Mouse (Mus musculus) Patski (cell line): Measurements from ENCODE around the gene Crisp1. TPM values are rescaled to one million over a fixed set of nuclear protein-coding genes. Genes with fewer than 3 reads are reported as not detected.

Source experiments
- ATAC-seq: fragments of 100-300 bp; one replicate; pipeline ENCODE4 v1.8.0; 2021
- CTCF ChIA-PET: fragments of 350-600 bp; sonication (Branson Sonifier 250); formaldehyde crosslinking; loops from one replicate; lab custom pipeline; 2022; ENCODE audit warnings: inconsistent platforms; lab: Charles Lee
- POLR2A ChIA-PET: fragments of 350-600 bp; sonication (Branson Sonifier 250); formaldehyde crosslinking; loops from one replicate; lab custom pipeline; 2022; ENCODE audit warnings: antibody characterized with exemption, inconsistent platforms; lab: Charles Lee
- DNase-seq: peaks from one replicate; pipeline ENCODE4 v3.0.0-alpha.2; 2011; ENCODE audit warnings: low read depth, low spot score
- H3K27me3 ChIP-seq: fragments of 371-371 bp; one replicate; pipeline ENCODE4 v1.5.1; 2021
- CTCF ChIP-seq: fragments of 100-300 bp; IDR thresholded peaks from one replicate; pipeline ENCODE4 v1.5.1; 2021
- in situ Hi-C: fragments of 300-500 bp; cut with MboI; formaldehyde crosslinking; loops from 3 replicates; pipeline ENCODE4 v1.11.1; 2018; ENCODE audit warnings: low pct_unique_long_range_greater_than_20kb, mixed read lengths
- polyA plus RNA-seq: library from polyadenylated mRNA; unstranded; gene quantifications from one replicate; pipeline ENCODE4 v1.2.3, GENCODE M21; 2021

Crisp1 gene
- polyA plus RNA-seq = 1.8 TPM

DNA sequence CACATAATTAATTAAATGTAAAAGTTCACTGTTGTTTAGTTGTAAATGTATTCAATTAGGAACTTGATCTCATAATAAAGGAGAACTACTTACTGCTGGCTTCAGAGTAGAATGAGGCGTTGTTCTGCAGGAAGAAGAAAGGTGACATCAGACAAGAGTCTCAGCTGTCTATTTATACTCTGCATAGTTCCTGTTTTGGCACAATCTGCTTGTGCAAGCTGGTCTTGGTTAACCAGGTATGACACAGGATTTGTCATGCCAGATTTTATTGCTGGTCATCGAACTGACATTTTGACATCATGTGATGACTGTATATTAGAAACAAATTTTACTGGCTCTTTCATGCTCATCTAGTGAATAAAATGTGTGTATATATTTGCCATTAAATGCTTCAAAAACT, at the start of gene Crisp1:
TSS of gene Crisp1 (minus strand) at position 146 of the 400 bp plus-strand sequence.
- in situ Hi-C loops = no loop called here
- ChIA-PET POLR2A (no interaction called here), CTCF (no interaction called here)
- no peaks in the 10 kb centered on the region for H3K27me3 ChIP-seq
- DNase-seq (no peak), ATAC-seq (no peak)
- no peak for TF ChIP-seq CTCF

DNA sequence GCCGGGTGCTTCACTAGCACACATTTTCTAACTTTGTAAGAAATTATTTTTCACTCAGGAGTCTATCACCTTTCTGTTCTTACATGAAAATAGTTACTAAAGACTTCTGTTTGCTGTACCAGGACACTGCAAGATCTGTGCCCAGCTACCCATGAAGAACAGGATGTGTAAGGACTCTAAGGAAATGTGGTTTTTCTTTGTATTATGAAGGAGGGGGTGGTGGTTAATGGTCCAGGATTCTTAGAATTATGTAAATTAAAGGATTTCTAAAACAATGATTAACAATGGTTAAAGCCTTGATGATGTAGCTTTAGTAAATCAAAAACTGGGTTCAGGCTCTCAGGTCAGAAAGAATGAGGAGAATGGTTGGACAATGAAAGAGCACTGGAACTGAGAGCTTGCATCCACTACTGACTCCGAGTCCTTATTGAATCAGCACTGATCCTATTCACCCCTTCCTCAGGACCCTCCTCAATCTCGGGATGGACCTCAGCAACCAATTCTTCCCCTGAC, 23.5 kb upstream of the Crisp1 start:
- ATAC-seq (peak; percentile 94), DNase-seq (peak; percentile 63)
- ChIA-PET CTCF (interaction anchor here (0.8 to 1.8 kb wide), 2 partner anchors 12 to 16 kb away, joined by 3 to 4 read pairs; no protein-coding TSS in a partner anchor), POLR2A (no interaction called here)
- in situ Hi-C loops = no loop called here
- no peaks in the 10 kb centered on the region for H3K27me3 ChIP-seq
- no peak for TF ChIP-seq CTCF

DNA sequence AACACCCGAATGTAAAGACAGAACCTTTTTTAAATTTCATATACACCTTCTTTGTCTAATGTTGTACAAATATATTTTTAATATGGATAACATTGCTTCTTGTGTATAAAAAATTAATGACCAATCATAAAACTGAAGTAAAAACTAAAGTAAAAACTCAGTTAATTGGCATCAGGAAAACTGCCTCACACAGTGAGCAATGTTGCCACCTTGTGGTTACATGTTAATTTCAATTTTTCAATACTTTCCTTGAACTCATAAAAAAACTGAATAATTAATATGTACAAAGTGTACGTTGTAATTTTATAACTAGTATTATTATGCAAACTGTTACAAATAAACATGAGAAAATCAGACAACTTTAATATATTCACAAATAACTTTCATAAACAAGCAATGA, 33.6 kb downstream of the Crisp1 start:
- CTCF ChIA-PET = interaction anchor here (1.2 kb wide), 1 partner anchor 10 kb away, joined by 3 read pairs; no protein-coding TSS in a partner anchor
- DNase-seq = no peak
- ATAC-seq = no peak
- in situ Hi-C loops = no loop called here
- TF ChIP-seq CTCF = peak; percentile 26
- no peaks in the 10 kb centered on the region for H3K27me3 ChIP-seq
- POLR2A ChIA-PET = no interaction called here

DNA sequence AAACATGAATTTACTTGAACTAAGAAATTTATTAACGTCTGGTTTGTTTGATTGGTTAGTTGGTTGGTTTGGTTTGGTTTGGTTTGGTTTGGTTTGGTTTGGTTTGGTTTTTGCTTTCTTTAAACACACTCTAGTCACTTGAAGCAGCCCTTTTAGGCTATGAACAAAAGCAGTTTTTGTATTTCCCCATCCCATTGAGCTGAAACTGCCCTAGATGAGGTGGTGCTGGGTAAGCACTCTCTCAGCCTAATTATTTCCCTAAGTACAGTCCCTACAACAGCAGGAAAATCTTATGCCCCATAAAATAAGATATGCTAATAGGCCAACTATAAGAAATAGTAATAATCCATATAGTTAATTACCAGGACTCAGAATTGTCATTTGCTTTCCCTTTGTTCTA, 43.5 kb downstream of the Crisp1 start:
- no peak for DNase-seq
- TF ChIP-seq CTCF = no peak

DNA sequence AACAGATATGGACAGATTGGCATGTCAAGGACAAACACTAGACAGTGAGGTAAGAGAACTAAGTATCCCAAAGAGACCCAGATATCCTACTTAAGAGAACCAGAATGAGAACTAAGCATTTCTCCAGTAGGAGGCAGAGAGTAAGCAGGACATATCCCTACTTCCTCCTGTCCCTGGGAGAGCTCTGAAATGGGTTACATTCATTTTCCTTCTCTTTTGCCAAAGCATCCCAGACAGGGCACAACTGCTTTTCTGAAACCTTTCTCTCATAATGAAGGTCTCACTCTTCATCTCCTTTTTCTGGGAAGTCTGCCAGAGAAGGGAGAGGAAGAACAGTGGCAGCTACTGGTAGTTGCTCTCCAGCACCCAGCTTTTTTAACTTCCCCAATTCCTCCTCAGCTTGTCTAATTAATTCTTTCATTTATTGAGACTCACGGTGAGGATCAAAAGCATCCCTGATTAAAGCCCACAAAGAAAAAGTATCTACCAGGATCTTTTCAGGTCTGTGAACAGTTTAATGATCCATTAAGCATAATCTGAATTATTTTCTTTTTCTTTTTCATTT, 44.0 kb downstream of the Crisp1 start:
- no peak for ATAC-seq
- DNase-seq = no peak
- TF ChIP-seq CTCF = no peak
- POLR2A ChIA-PET = no interaction called here
- in situ Hi-C loops = no loop called here
- CTCF ChIA-PET = no interaction called here
- H3K27me3 ChIP-seq = no peaks in the 10 kb centered on the region

More for the DNA sequence above, 43.5 kb downstream of the Crisp1 start:
- no peaks in the 10 kb centered on the region for H3K27me3 ChIP-seq
- CTCF ChIA-PET = no interaction called here
- in situ Hi-C loops = no loop called here
- no peak for ATAC-seq
- POLR2A ChIA-PET = no interaction called here

DNA sequence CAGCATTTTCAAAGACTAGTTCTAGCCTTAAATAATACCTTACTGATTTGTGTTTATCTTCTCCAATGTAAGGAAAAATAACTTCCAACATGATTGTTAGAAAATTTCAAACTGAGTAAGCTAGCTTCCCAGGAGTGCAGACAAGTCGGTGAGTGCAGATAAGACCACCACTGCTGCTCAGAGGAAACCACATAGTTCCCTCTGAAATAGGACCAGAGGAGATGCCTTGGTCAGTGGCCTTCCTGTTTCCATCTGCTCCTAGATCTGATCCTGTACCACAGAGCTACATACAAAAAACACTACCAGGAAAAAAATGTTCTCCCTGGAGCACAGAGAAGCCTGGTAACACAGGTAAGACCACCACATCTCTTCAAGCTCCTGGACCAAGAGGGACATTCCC, 66.5 kb downstream of the Crisp1 start:
- CTCF ChIA-PET = interaction anchor here (0.9 kb wide), 1 partner anchor 14 kb away, joined by 4 read pairs; no protein-coding TSS in a partner anchor
- TF ChIP-seq CTCF = no peak
- H3K27me3 ChIP-seq = no peaks in the 10 kb centered on the region
- in situ Hi-C loops = no loop called here
- POLR2A ChIA-PET = no interaction called here
- ATAC-seq = no peak
- DNase-seq = no peak

Other genes starting within 250 kb of the Crisp1 start
- gene AC192777.2, start 223.8 kb downstream of the Crisp1 start, polyA plus RNA-seq = not detected
- gene Pgk2, start 110.6 kb downstream of the Crisp1 start, polyA plus RNA-seq = not detected
- gene Crisp3, start 76.9 kb downstream of the Crisp1 start, polyA plus RNA-seq = not detected
- not detected for gene Esp8, start 200.8 kb upstream of the Crisp1 start, polyA plus RNA-seq
- gene Esp6, start 242.3 kb upstream of the Crisp1 start, polyA plus RNA-seq = not detected